Mouse (Mus musculus): Measurements from ENCODE around the gene Spib. TPM values are rescaled to one million over a fixed set of nuclear protein-coding genes. Genes with fewer than 3 reads are reported as not detected.

Spib gene
- total and polyA plus RNA-seq, 3 experiments = 0.31 to 3.1 (median 0.75) TPM

DNA sequence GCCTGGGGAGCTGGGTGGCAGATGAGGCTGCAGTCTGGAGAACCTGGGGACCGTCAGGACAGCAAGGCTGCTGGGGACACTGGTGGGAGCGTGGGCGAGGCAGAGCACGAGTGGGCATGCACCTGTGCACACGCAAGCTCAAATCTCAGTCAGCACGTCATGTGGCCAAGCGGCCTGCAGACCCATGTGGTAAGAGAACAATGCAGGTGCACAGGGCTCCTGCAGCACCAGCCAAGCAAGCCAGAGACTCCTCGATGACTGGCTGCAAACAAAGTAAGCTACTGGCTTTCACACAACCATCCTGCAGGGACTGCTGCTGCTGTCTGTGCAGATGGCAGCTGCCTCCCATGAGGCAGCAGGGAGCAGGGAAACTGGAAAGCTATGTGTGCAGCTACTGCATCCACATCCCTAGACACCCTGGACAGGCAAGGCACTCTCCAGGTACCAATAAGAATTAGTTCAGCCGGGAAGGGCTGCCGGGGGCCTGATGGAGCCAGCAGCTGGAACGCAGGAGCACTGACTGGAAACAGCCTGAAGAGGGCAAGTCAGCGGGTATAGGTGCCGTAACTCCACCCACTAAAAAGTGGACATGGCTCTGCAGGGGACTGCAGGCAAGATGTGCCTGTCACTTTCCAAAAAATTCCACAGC lies 44.8 kb downstream of the Spib start:
- Histone ChIP-seq H3K79me2 (replicated peaks; ENCODE audit: control insufficient read depth, insufficient read depth, low read length) (no peaks in the 10 kb centered on the region), H3K27ac (no peak overlapping the region), H3K4me1 (ENCODE audit: control insufficient read depth, insufficient read depth, low read length) (no peaks in the 10 kb centered on the region), H3K4me3 (no peak overlapping the region), H3K9ac (ENCODE audit: low read depth, low read length) (no peak overlapping the region), H3K36me3 (ENCODE audit: control insufficient read depth, insufficient read depth, low read length) (no peaks in the 10 kb centered on the region), H3K27me3 (ENCODE audit: control insufficient read depth, insufficient read depth, low read length) (no peaks in the 10 kb centered on the region)
- TF ChIP-seq EP300 (IDR thresholded peaks at IDR 0.05; ENCODE audit: insufficient read depth, low read depth, low read length) (no peak), CTCF (IDR thresholded peaks at IDR 0.05) (no peak), POLR2A (IDR thresholded peaks at IDR 0.05; ENCODE audit: insufficient read depth, low read depth, low read length) (no peak; the same call in 1 of the 2 replicates)
- intact Hi-C loops (cut with DNase I) = loop anchor here (2.0 kb wide), 1 partner anchor 224 kb away; no protein-coding TSS in a partner anchor
- DNase-seq = peak in 1 of 2 experiments; percentile 18
- WGBS = 64% methylated on average over 13 of the region's 13 CpGs

DNA sequence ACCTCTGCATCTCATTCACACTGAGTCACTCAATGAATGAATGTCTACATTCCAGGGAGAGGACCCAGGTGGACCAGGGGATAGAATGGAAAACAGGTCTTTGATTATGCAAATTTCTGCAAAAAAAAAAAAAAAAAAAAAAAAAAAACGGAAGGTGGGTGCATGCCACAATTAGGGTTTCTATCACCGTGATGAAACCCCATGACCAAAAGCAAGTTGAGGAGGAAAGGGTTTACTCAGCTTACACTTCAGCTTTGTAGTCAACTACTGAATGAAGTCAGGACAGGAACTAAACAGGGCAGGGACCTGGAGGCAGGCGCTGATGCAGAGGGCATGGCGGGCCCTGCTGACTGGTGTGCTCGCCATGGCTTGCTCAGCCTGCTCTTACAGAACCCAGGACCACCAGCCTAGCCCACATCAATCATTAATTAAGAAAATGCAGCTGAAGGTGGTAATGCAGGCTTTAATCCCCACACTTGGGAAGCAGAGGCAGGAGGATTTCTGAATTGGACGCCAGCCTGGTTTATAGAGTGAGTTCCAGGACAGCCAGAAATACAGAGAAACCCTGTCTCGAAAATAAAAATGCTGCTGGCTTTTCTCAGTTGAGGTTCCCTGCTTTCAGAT lies 46.2 kb downstream of the Spib start:
- Histone ChIP-seq H3K27ac (no peak overlapping the region), H3K4me1 (ENCODE audit: control insufficient read depth, insufficient read depth, low read length) (no peaks in the 10 kb centered on the region), H3K9ac (ENCODE audit: low read depth, low read length) (no peak overlapping the region), H3K27me3 (ENCODE audit: control insufficient read depth, insufficient read depth, low read length) (no peaks in the 10 kb centered on the region), H3K36me3 (ENCODE audit: control insufficient read depth, insufficient read depth, low read length) (no peaks in the 10 kb centered on the region), H3K79me2 (replicated peaks; ENCODE audit: control insufficient read depth, insufficient read depth, low read length) (no peaks in the 10 kb centered on the region), H3K4me3 (no peak overlapping the region)
- intact Hi-C loops (cut with DNase I) = loop anchor here (2.0 kb wide), 2 partner anchors 87 to 223 kb away; no protein-coding TSS in a partner anchor
- TF ChIP-seq POLR2A (IDR thresholded peaks at IDR 0.05; ENCODE audit: insufficient read depth, low read depth, low read length) (no peak), EP300 (IDR thresholded peaks at IDR 0.05; ENCODE audit: insufficient read depth, low read depth, low read length) (no peak), CTCF (IDR thresholded peaks at IDR 0.05) (no peak)
- WGBS = 68% methylated on average over 7 of the region's 7 CpGs
- DNase-seq = peak in 1 of 2 experiments; percentile 10

DNA sequence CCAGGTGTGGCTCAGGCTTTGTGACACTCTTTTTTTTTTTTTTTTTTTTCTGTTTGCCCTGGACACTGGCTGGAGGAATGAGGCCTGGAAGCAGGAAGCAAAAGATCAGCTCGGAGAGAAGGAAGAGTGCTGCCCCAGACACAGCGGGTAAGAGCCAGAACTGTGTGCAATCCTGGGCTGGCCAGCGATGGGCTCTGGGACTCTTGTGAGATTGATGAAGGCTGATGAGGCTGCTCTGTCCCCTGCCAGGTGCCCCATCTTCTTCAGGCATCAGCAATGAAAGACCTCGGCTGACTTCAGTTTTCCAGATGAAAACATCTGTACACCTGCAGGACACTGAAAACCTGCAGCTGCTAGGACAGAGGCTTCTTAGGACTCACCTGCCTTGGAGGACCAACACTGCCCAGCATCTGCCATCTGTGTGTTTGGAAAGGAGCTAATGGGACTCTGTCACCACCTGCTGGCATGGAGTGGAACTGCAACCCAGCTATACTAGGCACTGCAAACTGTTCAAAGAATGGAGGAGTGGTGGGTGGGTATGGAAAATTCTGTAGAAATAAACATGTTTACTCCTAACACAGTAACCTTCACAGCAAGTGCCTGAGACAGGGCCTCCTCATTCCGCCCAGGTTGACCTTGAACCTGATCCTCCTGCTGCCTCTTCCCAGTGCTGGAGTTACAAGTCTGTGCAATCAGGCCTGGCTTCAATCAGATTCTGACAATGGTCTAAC lies 46.9 kb downstream of the Spib start:
- peak; percentile 55 to 82 for DNase-seq
- WGBS = 32% methylated on average over 5 of the region's 5 CpGs

DNA sequence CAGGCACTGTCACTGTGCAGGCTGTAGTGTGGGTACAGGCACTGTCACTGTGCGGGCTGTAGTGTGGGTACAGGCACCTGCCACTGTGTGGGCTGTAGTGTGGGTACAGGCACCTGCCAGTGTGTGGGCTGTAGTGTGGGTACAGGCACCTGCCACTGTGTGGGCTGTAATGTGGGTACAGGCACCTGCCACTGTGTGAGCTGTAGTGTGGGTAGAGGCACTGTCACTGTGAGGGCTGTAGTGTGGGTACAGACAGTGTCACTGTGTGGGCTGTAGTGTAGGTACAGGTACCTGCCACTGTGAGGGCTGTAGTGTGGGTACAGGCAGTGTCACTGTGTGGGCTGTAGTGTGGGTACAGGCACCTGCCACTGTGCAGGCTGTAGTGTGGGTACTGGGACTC lies 47.8 kb downstream of the Spib start:
- Histone ChIP-seq H3K79me2 (replicated peaks; ENCODE audit: control insufficient read depth, insufficient read depth, low read length) (no peaks in the 10 kb centered on the region), H3K4me3 (no peak overlapping the region), H3K27me3 (ENCODE audit: control insufficient read depth, insufficient read depth, low read length) (no peaks in the 10 kb centered on the region), H3K36me3 (ENCODE audit: control insufficient read depth, insufficient read depth, low read length) (no peaks in the 10 kb centered on the region), H3K9ac (ENCODE audit: low read depth, low read length) (no peak overlapping the region), H3K4me1 (ENCODE audit: control insufficient read depth, insufficient read depth, low read length) (no peaks in the 10 kb centered on the region), H3K27ac (no peak overlapping the region)
- DNase-seq = peak in 1 of 2 experiments; percentile 5
- 88% methylated on average over 1 of the region's 1 CpGs for WGBS
- TF ChIP-seq POLR2A (IDR thresholded peaks at IDR 0.05; ENCODE audit: insufficient read depth, low read depth, low read length) (no peak), EP300 (IDR thresholded peaks at IDR 0.05; ENCODE audit: insufficient read depth, low read depth, low read length) (no peak), CTCF (IDR thresholded peaks at IDR 0.05) (no peak)
- intact Hi-C loops (cut with DNase I) = loop anchor here (2.0 to 5.0 kb wide), 2 partner anchors 37 to 85 kb away; no protein-coding TSS in a partner anchor

More for the DNA sequence above, 46.9 kb downstream of the Spib start:
- intact Hi-C loops (cut with DNase I) = loop anchor here (2.0 to 5.0 kb wide), 2 partner anchors 38 to 86 kb away; no protein-coding TSS in a partner anchor
- no peak overlapping the region for H3K4me3 ChIP-seq
- no peak overlapping the region for H3K27ac ChIP-seq
- TF ChIP-seq POLR2A (IDR thresholded peaks at IDR 0.05; ENCODE audit: insufficient read depth, low read depth, low read length) (no peak), EP300 (IDR thresholded peaks at IDR 0.05; ENCODE audit: insufficient read depth, low read depth, low read length) (peak; percentile 91; the same call in 1 of the 2 replicates)
- H3K36me3 ChIP-seq (ENCODE audit: control insufficient read depth, insufficient read depth, low read length) = no peaks in the 10 kb centered on the region
- no peaks in the 10 kb centered on the region for H3K4me1 ChIP-seq (ENCODE audit: control insufficient read depth, insufficient read depth, low read length)
- H3K9ac ChIP-seq (ENCODE audit: low read depth, low read length) = no peak overlapping the region
- no peaks in the 10 kb centered on the region for H3K79me2 ChIP-seq (replicated peaks; ENCODE audit: control insufficient read depth, insufficient read depth, low read length)
- no peaks in the 10 kb centered on the region for H3K27me3 ChIP-seq (ENCODE audit: control insufficient read depth, insufficient read depth, low read length)

DNA sequence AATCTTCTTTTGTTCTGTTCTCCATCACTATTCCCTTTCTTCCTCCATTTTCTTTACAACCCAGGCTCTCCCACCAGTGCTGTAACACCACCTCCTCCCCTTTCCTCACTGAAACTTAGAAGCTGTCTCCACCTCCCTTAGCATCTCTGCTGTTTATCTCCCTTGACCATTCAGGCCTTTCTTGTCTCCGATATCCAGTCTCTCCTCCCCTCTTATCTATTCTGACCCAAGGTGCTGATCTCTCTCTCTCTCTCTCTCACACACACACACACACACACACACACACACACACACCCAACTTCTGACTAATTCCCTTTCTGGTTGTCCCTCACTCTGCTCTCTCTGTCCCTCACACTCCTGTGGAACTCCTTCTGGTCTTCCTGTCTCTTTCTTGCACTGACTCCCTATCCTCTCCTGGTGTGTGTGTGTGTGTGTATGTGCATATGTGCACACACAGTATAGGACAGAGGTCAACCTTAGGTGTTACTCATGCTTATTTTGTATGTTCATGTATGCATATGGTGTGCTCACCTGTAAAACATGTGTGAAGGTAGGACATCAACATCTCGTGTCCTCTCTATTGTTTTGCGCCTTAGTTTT lies 48.9 kb downstream of the Spib start:
- Histone ChIP-seq H3K9ac (ENCODE audit: low read depth, low read length) (no peak overlapping the region), H3K27ac (no peak overlapping the region), H3K36me3 (ENCODE audit: control insufficient read depth, insufficient read depth, low read length) (no peaks in the 10 kb centered on the region), H3K4me3 (no peak overlapping the region), H3K4me1 (ENCODE audit: control insufficient read depth, insufficient read depth, low read length) (no peaks in the 10 kb centered on the region), H3K27me3 (ENCODE audit: control insufficient read depth, insufficient read depth, low read length) (no peaks in the 10 kb centered on the region), H3K79me2 (replicated peaks; ENCODE audit: control insufficient read depth, insufficient read depth, low read length) (no peaks in the 10 kb centered on the region)
- 46% methylated on average over 3 of the region's 3 CpGs for WGBS
- no peak for DNase-seq
- intact Hi-C loops (cut with DNase I) = loop anchor here (5.0 kb wide), 1 partner anchor 36 kb away; no protein-coding TSS in a partner anchor
- TF ChIP-seq CTCF (IDR thresholded peaks at IDR 0.05) = no peak
- TF ChIP-seq POLR2A (IDR thresholded peaks at IDR 0.05; ENCODE audit: insufficient read depth, low read depth, low read length) = no peak
- TF ChIP-seq EP300 (IDR thresholded peaks at IDR 0.05; ENCODE audit: insufficient read depth, low read depth, low read length) = no peak

Small RNA genes within 50 kb of the gene (microRNA-seq; reads per million reads assigned to microRNA genes)
- gene Mir7053 = 0 reads per million in 2 experiments

Other genes with a start within 250 kb of the Spib start
- gene Clec11a, start 225.2 kb downstream of the Spib start, total RNA-seq (2021) = 1 to 10 TPM in 1 of 2 experiments, under 1 TPM in 1; 0.60 to 1.1 TPM
- 1.8 and 2.0 TPM in 2 replicates for gene Clec11a, start 225.2 kb downstream of the Spib start, polyA plus RNA-seq (2012; rRNA removed)
- gene Shank1, start 221.8 kb downstream of the Spib start, total RNA-seq (2021) = 1 to 10 TPM; 1.2 to 2.3 TPM
- gene Shank1, start 221.8 kb downstream of the Spib start, polyA plus RNA-seq (2012; rRNA removed) = 0.94 and 1.1 TPM in 2 replicates
- gene Syt3, start 148.0 kb downstream of the Spib start, total RNA-seq (2021) = 1 to 10 TPM; 1.4 to 2.5 TPM
- 3.1 and 3.2 TPM in 2 replicates for gene Syt3, start 148.0 kb downstream of the Spib start, polyA plus RNA-seq (2012; rRNA removed)
- under 1 TPM; 0.21 to 0.25 TPM for gene 1700008O03Rik, start 146.3 kb downstream of the Spib start, total RNA-seq (2021)
- 0.12 and 0.47 TPM in 2 replicates for gene 1700008O03Rik, start 146.3 kb downstream of the Spib start, polyA plus RNA-seq (2012; rRNA removed)
- gene Lrrc4b, start 103.1 kb downstream of the Spib start, total RNA-seq (2021) = 10 to 100 TPM; 30.1 to 34.1 TPM
- 33.2 and 36.2 TPM in 2 replicates for gene Lrrc4b, start 103.1 kb downstream of the Spib start, polyA plus RNA-seq (2012; rRNA removed)
- gene Aspdh, start 66.7 kb downstream of the Spib start, total RNA-seq (2021) = 1 to 10 TPM; 1.3 to 1.5 TPM
- 2.4 and 2.6 TPM in 2 replicates for gene Aspdh, start 66.7 kb downstream of the Spib start, polyA plus RNA-seq (2012; rRNA removed)
- 100 to 1,000 TPM; 139 to 147 TPM for gene Josd2, start 64.1 kb downstream of the Spib start, total RNA-seq (2021)
- gene Josd2, start 64.1 kb downstream of the Spib start, polyA plus RNA-seq (2012; rRNA removed) = 211 and 242 TPM in 2 replicates
- gene Emc10, start 35.5 kb downstream of the Spib start, total RNA-seq (2021) = 10 to 100 TPM; 86.1 to 87.6 TPM
- gene Emc10, start 35.5 kb downstream of the Spib start, polyA plus RNA-seq (2012; rRNA removed) = 152 and 180 TPM in 2 replicates
- gene Fam71e1, start 35.5 kb downstream of the Spib start, total RNA-seq (2021) = 1 to 10 TPM; 2.6 to 3.3 TPM
- 4.1 and 6.4 TPM in 2 replicates for gene Fam71e1, start 35.5 kb downstream of the Spib start, polyA plus RNA-seq (2012; rRNA removed)
- 10 to 100 TPM; 13.1 to 16.7 TPM for gene Mybpc2, start 7.4 kb downstream of the Spib start, total RNA-seq (2021)
- gene Mybpc2, start 7.4 kb downstream of the Spib start, polyA plus RNA-seq (2012; rRNA removed) = 7.1 and 10.8 TPM in 2 replicates
- gene Pold1, start 16.8 kb upstream of the Spib start, total RNA-seq (2021) = 10 to 100 TPM; 10.8 to 11.7 TPM
- 12.9 and 15.5 TPM in 2 replicates for gene Pold1, start 16.8 kb upstream of the Spib start, polyA plus RNA-seq (2012; rRNA removed)
- 10 to 100 TPM; 49.7 to 53.7 TPM for gene Nr1h2, start 21.9 kb upstream of the Spib start, total RNA-seq (2021)
- gene Nr1h2, start 21.9 kb upstream of the Spib start, polyA plus RNA-seq (2012; rRNA removed) = 65.7 and 84.8 TPM in 2 replicates
- gene Napsa, start 40.3 kb upstream of the Spib start, total RNA-seq (2021) = 1 to 10 TPM in 1 of 2 experiments, under 1 TPM in 1; 0.76 to 1.3 TPM
- 1.8 and 4.7 TPM in 2 replicates for gene Napsa, start 40.3 kb upstream of the Spib start, polyA plus RNA-seq (2012; rRNA removed)
- 1 to 10 TPM; 2.2 to 2.9 TPM for gene Kcnc3, start 58.6 kb upstream of the Spib start, total RNA-seq (2021)
- 1.3 and 3.0 TPM in 2 replicates for gene Kcnc3, start 58.6 kb upstream of the Spib start, polyA plus RNA-seq (2012; rRNA removed)
- gene Myh14, start 138.8 kb upstream of the Spib start, total RNA-seq (2021) = 10 to 100 TPM; 79.4 to 96.6 TPM
- gene Myh14, start 138.8 kb upstream of the Spib start, polyA plus RNA-seq (2012; rRNA removed) = 23.1 and 24.8 TPM in 2 replicates
- not detected for gene Izumo2, start 176.7 kb upstream of the Spib start, total RNA-seq (2021)
- gene Izumo2, start 176.7 kb upstream of the Spib start, polyA plus RNA-seq (2012; rRNA removed) = not detected in 2 replicates
- gene Vrk3, start 216.3 kb upstream of the Spib start, total RNA-seq (2021) = 10 to 100 TPM; 23.3 to 26.7 TPM
- 36.3 and 41.3 TPM in 2 replicates for gene Vrk3, start 216.3 kb upstream of the Spib start, polyA plus RNA-seq (2012; rRNA removed)
- not detected for gene Zfp473, start 219.0 kb upstream of the Spib start, total RNA-seq (2021)
- 0.03 and 0.12 TPM in 2 replicates for gene Zfp473, start 219.0 kb upstream of the Spib start, polyA plus RNA-seq (2012; rRNA removed)